Mouse (Mus musculus): ENCODE measurements around the gene Mbd5. TPM values are rescaled to one million over a fixed set of nuclear protein-coding genes. Genes with fewer than 3 reads are reported as not detected.

Mbd5 gene
- polyA plus RNA-seq, 1 experiment, result 4.1 TPM

DNA sequence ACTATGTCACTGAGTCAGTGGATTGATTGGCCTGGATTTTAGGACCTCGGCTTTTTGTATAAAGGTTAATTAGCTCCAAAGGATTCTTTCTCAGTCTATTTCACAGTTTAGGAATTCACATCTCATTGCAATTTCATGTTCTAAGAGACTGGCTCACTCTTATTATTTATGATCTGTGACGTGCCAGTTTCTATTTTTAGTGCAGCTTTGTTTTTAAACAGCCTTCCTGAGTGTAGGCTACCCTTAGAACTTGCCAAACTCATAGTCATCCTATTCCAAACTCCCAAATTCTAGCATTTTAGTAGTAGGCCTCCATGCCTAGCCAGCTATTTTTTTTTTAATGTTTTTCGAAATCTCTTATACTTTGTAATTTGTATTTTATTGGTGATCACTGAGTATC is 192.9 kb downstream of the Mbd5 start:
- Histone ChIP-seq H3K27me3 (ENCODE audit: control insufficient read depth, insufficient read depth, low read length) (no peaks in the 10 kb centered on the region), H3K36me3 (ENCODE audit: control insufficient read depth, insufficient read depth, low read length) (no peaks in the 10 kb centered on the region), H3K27ac (ENCODE audit: insufficient read depth, low read length) (no peak overlapping the region), H3K4me3 (ENCODE audit: extremely low read depth, insufficient read depth, insufficient read length) (no peak overlapping the region), H3K4me1 (ENCODE audit: control insufficient read depth, insufficient read depth, insufficient read length) (no peaks in the 10 kb centered on the region)
- WGBS, result 77% methylated on average over 3 of the region's 3 CpGs
- no peak for DNase-seq (ENCODE audit: low read depth in 1 of 2, low spot score in 2 of 2)
- TF ChIP-seq POLR2A (IDR thresholded peaks at IDR 0.05; ENCODE audit: low read depth, low read length), result no peak
- no peak for TF ChIP-seq CTCF (IDR thresholded peaks at IDR 0.05; ENCODE audit: extremely low read depth, insufficient read depth, insufficient read length, insufficient replicate concordance)

DNA sequence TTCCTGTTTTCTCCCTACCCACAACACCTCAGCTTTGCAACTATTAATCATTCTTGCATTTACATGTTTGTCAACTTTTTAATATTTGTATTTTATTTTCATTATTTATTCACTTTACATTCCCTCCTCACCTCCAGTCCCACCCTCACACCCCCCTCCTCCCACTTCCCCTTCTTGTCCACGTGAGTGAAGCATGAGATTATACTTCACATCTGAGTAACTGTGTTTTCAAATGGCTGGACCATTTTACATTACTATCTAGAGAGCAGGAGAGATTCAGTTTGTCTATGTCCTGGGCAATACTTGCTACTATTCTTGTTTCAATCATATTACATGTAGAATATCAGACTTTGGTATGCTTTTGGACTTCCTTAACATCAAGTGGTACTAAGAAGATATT is 204.3 kb downstream of the Mbd5 start:
- no peak for DNase-seq (ENCODE audit: low read depth in 1 of 2, low spot score in 2 of 2)
- WGBS, result 24% methylated on average over 1 of the region's 1 CpGs
- Histone ChIP-seq H3K27ac (ENCODE audit: insufficient read depth, low read length) (no peak overlapping the region), H3K4me1 (ENCODE audit: control insufficient read depth, insufficient read depth, insufficient read length) (no peaks in the 10 kb centered on the region), H3K4me3 (ENCODE audit: extremely low read depth, insufficient read depth, insufficient read length) (no peak overlapping the region), H3K27me3 (ENCODE audit: control insufficient read depth, insufficient read depth, low read length) (no peaks in the 10 kb centered on the region), H3K36me3 (ENCODE audit: control insufficient read depth, insufficient read depth, low read length) (no peaks in the 10 kb centered on the region)
- TF ChIP-seq CTCF (IDR thresholded peaks at IDR 0.05; ENCODE audit: extremely low read depth, insufficient read depth, insufficient read length, insufficient replicate concordance) (no peak), POLR2A (IDR thresholded peaks at IDR 0.05; ENCODE audit: low read depth, low read length) (no peak)

DNA sequence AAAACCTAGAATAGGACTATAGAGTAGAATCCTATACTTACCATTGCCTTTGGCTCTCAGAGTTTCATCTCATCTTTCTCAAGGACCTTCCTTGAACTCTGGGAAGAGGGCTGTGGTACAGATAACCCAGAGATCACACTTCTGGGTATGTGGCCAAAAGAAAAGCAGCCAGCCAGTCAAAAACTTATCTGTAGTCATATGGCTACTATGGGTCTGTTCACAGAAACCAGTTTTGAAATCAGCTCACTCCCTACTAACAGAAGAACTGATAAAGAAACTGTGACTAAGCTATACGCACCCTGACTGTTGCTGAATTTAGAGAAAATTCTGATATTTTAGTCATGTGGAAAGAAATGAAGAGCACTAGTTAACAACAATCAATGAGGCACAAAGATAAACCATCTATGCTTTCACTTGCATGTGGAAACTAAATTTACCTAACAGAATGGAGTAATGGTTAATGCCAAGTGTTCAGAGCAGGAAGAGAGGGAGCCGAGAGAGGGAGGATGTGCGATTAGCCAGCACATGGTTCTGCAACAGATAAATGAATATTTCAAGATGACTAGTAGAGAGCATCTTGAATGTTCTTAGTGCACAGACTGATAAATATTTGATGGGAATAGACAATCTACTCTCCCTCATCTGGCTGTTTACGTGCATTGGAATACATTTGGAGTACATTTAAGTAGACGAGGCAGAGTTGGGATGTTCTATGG is 211.1 kb downstream of the Mbd5 start:
- 81% methylated on average over 5 of the region's 5 CpGs for WGBS
- no peak for DNase-seq (ENCODE audit: low read depth in 1 of 2, low spot score in 2 of 2)
- Histone ChIP-seq H3K27ac (ENCODE audit: insufficient read depth, low read length) (no peak overlapping the region), H3K4me1 (ENCODE audit: control insufficient read depth, insufficient read depth, insufficient read length) (no peaks in the 10 kb centered on the region), H3K27me3 (ENCODE audit: control insufficient read depth, insufficient read depth, low read length) (no peaks in the 10 kb centered on the region), H3K4me3 (ENCODE audit: extremely low read depth, insufficient read depth, insufficient read length) (no peak overlapping the region), H3K36me3 (ENCODE audit: control insufficient read depth, insufficient read depth, low read length) (no peaks in the 10 kb centered on the region)
- no peak for TF ChIP-seq POLR2A (IDR thresholded peaks at IDR 0.05; ENCODE audit: low read depth, low read length)
- no peak for TF ChIP-seq CTCF (IDR thresholded peaks at IDR 0.05; ENCODE audit: extremely low read depth, insufficient read depth, insufficient read length, insufficient replicate concordance)

DNA sequence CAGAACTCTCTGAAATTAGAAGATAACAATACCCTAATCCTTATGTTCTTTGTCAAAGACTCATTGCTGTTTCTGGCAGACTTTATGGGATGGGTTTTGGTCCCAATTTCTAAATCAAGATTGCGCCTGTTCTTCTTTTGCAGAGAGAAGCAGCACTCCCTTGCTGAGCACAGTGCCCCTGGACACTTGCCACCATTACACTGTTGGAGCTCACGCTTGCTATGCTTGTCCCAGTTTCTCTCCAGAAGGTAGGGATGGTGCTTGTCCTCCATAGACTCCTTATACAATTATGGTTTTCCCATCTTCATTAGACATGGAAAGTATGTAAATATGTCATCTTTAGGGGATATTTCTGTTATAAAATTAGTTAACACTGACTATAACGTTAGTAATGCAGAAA is 220.5 kb downstream of the Mbd5 start:
- WGBS, result 93% methylated on average over 3 of the region's 3 CpGs

DNA sequence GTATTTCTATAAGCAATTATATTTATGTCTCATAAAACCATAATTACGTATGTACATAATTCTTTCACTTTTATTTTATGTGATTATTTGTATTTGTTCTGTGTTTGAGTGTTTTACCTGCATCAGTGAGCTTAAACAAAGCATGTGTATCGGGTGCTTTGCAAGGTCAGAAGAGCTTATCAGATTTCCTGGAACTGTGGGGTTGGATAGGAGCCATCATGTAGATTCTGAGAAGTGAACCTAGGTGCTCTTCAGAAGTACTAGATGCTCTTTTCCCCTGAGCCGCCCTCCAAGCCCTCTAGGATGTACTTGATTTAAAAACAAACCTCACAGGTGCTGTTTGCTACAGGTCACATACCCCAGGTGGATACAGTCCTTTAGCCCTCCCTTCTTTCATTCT is 227.7 kb downstream of the Mbd5 start:
- no peak overlapping the region for H3K4me3 ChIP-seq (ENCODE audit: extremely low read depth, insufficient read depth, insufficient read length)
- H3K27ac ChIP-seq (ENCODE audit: insufficient read depth, low read length), result no peak overlapping the region
- WGBS, result 74% methylated on average over 3 of the region's 3 CpGs
- H3K36me3 ChIP-seq (ENCODE audit: control insufficient read depth, insufficient read depth, low read length), result no peaks in the 10 kb centered on the region
- H3K4me1 ChIP-seq (ENCODE audit: control insufficient read depth, insufficient read depth, insufficient read length), result no peaks in the 10 kb centered on the region
- H3K27me3 ChIP-seq (ENCODE audit: control insufficient read depth, insufficient read depth, low read length), result no peaks in the 10 kb centered on the region
- DNase-seq (ENCODE audit: low read depth in 1 of 2, low spot score in 2 of 2), result no peak
- TF ChIP-seq POLR2A (IDR thresholded peaks at IDR 0.05; ENCODE audit: low read depth, low read length), result no peak
- TF ChIP-seq CTCF (IDR thresholded peaks at IDR 0.05; ENCODE audit: extremely low read depth, insufficient read depth, insufficient read length, insufficient replicate concordance), result no peak

More for the DNA sequence above, 220.5 kb downstream of the Mbd5 start:
- H3K4me3 ChIP-seq (ENCODE audit: extremely low read depth, insufficient read depth, insufficient read length), result no peak overlapping the region
- no peak for DNase-seq (ENCODE audit: low read depth in 1 of 2, low spot score in 2 of 2)
- no peaks in the 10 kb centered on the region for H3K4me1 ChIP-seq (ENCODE audit: control insufficient read depth, insufficient read depth, insufficient read length)
- no peaks in the 10 kb centered on the region for H3K27me3 ChIP-seq (ENCODE audit: control insufficient read depth, insufficient read depth, low read length)
- H3K27ac ChIP-seq (ENCODE audit: insufficient read depth, low read length), result no peak overlapping the region
- no peak for TF ChIP-seq CTCF (IDR thresholded peaks at IDR 0.05; ENCODE audit: extremely low read depth, insufficient read depth, insufficient read length, insufficient replicate concordance)
- no peak for TF ChIP-seq POLR2A (IDR thresholded peaks at IDR 0.05; ENCODE audit: low read depth, low read length)
- H3K36me3 ChIP-seq (ENCODE audit: control insufficient read depth, insufficient read depth, low read length), result no peaks in the 10 kb centered on the region

DNA sequence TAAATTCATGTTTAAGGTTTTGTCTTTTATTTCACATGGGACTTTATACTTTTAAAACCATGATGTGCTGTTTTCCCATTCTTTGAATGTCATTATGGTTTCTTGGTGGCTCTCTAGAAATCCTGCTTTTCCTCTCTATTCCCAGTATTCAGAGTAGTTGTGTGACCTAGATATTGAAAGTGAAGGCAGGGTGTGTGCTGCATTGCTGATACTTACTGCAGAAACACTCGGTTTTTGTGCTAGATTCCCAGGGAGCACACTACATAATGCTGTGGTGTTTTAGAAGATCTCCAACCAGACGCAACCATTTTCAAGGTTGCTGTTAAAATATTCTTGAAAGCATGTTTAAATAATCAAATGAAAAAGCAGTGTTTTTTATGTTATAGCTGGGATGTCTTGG is 241.7 kb downstream of the Mbd5 start:
- Histone ChIP-seq H3K36me3 (ENCODE audit: control insufficient read depth, insufficient read depth, low read length) (no peaks in the 10 kb centered on the region), H3K27me3 (ENCODE audit: control insufficient read depth, insufficient read depth, low read length) (no peaks in the 10 kb centered on the region), H3K4me3 (ENCODE audit: extremely low read depth, insufficient read depth, insufficient read length) (no peak overlapping the region), H3K27ac (ENCODE audit: insufficient read depth, low read length) (no peak overlapping the region), H3K4me1 (ENCODE audit: control insufficient read depth, insufficient read depth, insufficient read length) (no peaks in the 10 kb centered on the region)
- WGBS, result 95% methylated on average over 2 of the region's 2 CpGs
- TF ChIP-seq POLR2A (IDR thresholded peaks at IDR 0.05; ENCODE audit: low read depth, low read length), result no peak
- TF ChIP-seq CTCF (IDR thresholded peaks at IDR 0.05; ENCODE audit: extremely low read depth, insufficient read depth, insufficient read length, insufficient replicate concordance), result no peak
- DNase-seq (ENCODE audit: low read depth in 1 of 2, low spot score in 2 of 2), result no peak

DNA sequence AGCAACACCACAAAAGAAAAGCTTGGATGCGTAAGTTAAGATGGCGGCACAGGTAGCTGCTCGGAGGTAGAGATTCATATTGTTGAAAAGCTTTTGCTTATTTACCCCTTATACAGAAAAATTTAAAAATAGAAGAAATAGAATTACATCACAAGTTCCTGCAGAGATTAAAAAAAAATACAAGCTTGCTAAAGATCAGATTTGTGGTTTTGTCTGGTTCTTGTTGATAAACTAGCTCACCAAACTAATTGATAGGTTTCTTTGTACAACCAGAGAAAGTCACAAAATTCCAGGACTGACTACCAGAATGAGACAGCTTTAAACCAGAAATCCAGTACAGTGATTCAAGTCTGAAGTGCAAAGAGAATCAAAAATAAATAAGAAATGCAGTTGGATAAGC is 242.4 kb downstream of the Mbd5 start:
- no peak for DNase-seq (ENCODE audit: low read depth in 1 of 2, low spot score in 2 of 2)
- no peaks in the 10 kb centered on the region for H3K4me1 ChIP-seq (ENCODE audit: control insufficient read depth, insufficient read depth, insufficient read length)
- 97% methylated on average over 3 of the region's 3 CpGs for WGBS

More for the DNA sequence above, 242.4 kb downstream of the Mbd5 start:
- H3K36me3 ChIP-seq (ENCODE audit: control insufficient read depth, insufficient read depth, low read length), result no peaks in the 10 kb centered on the region
- no peaks in the 10 kb centered on the region for H3K27me3 ChIP-seq (ENCODE audit: control insufficient read depth, insufficient read depth, low read length)
- TF ChIP-seq POLR2A (IDR thresholded peaks at IDR 0.05; ENCODE audit: low read depth, low read length) (no peak), CTCF (IDR thresholded peaks at IDR 0.05; ENCODE audit: extremely low read depth, insufficient read depth, insufficient read length, insufficient replicate concordance) (no peak)
- no peak overlapping the region for H3K4me3 ChIP-seq (ENCODE audit: extremely low read depth, insufficient read depth, insufficient read length)
- no peak overlapping the region for H3K27ac ChIP-seq (ENCODE audit: insufficient read depth, low read length)
